Mouse (Mus musculus): ENCODE measurements at regions not wholly inside any gene's neighbourhood (a gene's known extent, or its start where the extent isn't known, plus 50 kb on each side); places are given as distances from the start of the nearest gene placed in this dataset.
"Not testable (repeated sequence)": the region's sequence is repeated elsewhere in the genome, so short reads cannot be mapped to it uniquely, and the experiment has no call there.

DNA sequence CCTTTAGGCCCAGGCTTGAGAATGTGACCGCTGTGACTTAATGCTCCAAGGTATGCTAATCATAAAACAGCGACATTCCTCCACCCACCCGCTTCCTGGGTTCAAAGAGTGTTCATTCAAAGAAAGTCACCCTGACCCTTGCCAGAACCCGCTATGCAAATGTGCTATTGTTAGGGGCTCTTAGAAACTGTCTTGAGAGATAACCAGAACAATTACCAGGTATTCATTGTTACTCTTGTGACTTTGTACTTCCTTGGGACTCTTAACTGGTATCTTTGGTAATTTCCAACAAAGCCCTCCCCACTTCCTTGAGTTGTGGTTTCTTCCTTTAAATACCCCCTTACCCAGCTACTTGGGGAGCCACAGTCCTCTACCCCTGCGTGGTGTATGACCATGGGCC lies 334.3 kb upstream of the Hs3st1 start:
- not testable (repeated sequence) for TF ChIP-seq CTCF (IDR thresholded peaks at IDR 0.05; ENCODE audit: extremely low read depth, insufficient read depth, insufficient read length, insufficient replicate concordance); POLR2A (IDR thresholded peaks at IDR 0.05; ENCODE audit: low read depth, low read length)
